Mouse (Mus musculus) liver (tissue): ENCODE data around the gene Rab7b.

Experiments
- DNase-seq: peaks from one replicate; pipeline ENCODE4 v3.0.0-alpha.2; 2020; ENCODE audit warnings: mixed read lengths

Rab7b gene

DNA sequence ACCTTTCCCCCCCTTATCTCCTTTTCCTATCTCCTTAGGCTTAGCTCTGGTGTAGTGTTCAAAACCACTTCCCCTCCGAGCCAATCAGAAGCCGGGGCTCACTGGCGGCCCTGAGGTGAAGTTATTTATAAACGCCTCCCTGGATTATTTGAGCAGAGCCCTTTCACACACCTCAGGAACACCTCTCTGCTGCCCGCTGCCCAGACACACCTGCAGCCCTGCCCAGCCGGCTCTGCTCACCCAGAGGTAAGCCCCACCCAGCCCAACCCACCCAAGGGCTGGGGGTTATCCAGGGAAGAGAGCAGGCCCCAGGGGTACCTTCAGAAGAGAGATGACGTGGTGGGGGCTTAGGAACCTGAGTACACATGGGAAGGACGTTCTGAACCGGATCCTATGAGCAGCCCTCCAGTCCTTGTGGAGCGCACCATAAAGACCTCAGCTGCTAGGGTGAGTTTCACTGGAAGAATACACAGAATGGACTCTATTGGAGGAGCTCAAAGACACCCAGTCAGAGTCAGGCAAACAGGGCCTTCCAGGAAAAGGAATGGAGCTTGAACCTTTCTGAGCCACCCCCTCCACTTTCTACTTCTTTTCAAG lies 55.5 kb downstream of the Rab7b start, which contains the start of gene Slc26a9:
Gene Slc26a9 (plus strand): TSS at position 155 of the 597 bp plus-strand sequence.
- no peak for DNase-seq

DNA sequence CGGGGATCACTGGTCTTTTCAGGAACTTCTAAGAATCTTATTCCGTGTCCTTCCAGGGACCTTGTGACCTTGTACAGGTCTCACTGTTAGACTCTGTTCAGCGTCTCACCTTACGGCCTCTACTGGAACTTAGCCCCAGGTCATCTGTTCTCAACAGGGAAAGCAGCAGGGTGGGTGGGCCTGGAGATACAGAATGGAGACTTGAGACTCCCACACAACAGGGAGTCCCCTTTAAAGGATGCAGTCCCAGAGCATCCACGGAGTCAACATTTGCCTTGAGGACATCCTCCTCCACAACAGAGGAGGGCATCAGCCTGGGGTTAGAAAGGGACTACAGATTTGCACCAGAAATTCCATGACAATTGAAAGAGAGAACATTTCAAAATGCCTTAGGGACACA lies 56.9 kb downstream of the Rab7b start:
- no peak for DNase-seq

DNA sequence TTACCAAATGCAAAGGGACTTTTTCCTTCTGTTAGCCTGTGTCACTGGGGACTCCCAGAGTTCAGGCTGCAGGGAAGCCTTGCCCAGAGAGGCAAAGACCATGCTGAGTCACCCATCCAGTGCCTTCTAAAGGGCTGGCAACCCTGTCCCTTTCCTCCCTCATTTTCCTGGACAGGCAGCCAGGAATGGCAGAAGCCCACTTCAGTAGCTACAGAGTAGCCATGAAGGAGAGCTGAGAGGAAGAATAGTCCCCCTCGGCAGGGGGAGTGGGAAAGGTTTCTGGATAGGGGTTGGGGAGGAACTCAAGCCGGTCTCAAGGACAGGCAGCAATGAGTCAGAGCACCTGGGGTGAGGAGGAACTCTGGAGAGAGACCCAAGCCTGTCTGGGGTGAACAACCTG lies 59.3 kb downstream of the Rab7b start:
- DNase-seq: no peak

DNA sequence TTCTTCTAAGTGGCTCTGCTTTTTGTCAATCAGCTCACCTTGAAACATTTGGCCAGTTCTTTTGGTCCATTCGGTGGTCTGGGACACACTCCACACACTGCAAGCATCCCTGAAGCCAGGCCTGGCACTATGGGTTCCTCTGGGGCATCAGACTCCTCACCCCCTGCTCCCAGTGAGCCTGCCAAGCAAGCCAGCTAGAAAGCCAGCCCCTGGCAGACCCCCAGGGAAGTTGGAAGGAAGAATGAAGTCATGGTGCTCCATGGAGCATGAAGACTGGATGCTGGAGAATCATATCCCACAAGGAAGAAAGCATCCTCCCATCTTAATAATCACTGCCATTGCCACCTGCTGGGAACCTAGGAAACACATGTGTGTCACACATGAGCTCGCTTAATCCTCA lies 60.1 kb downstream of the Rab7b start:
- DNase-seq: no peak

GRCm38 (mm10) chr1:131749706-131750545 lies 61.4 kb downstream of the Rab7b start:
- DNase-seq: no peak

DNA sequence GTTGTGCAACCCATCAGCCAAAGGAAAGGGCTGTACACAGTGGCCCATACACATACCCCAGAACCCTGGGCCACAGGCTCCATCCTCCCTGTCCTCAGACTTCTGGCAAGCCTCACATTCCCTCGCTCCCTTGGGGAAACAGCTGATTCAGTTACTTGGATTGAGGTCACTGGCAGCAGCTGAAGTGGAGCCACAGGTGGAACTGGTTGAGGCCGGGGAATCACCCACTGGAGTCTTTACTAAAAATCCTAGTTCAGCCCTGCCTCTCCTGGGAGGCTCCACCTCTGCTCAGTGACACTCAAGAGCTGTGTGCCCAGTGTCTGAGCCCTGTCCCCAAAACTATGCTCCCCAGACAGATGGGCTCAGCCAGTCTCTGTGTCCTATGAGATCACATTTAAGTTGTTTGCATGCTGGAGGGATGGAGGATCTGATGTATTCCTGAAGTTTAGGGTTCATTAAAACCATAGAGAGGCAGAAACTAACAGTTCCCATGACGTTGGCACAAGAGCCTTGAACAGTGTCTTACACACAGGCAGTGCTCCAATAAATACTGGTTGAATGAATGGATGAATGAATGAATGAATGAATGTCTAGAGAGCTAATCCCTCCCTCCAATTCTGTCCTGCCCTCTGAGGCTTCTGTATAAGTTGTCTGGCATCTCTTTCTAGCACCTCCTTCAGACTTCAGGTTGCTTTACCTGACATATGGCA lies 62.8 kb downstream of the Rab7b start:
- no peak for DNase-seq

GRCm38 (mm10) chr1:131751891-131752311 lies 63.4 kb downstream of the Rab7b start:
- no peak for DNase-seq

- no peak for DNase-seq
Measured at GRCm38 (mm10) chr1:131754212-131754829, 65.8 kb downstream of the Rab7b start.

- no peak for DNase-seq
Measured at GRCm38 (mm10) chr1:131754916-131755315, 66.4 kb downstream of the Rab7b start.

- no peak for DNase-seq
Measured at GRCm38 (mm10) chr1:131757211-131757610, 68.7 kb downstream of the Rab7b start.

- no peak for DNase-seq
Measured at GRCm38 (mm10) chr1:131758796-131759195, 70.3 kb downstream of the Rab7b start.

DNA sequence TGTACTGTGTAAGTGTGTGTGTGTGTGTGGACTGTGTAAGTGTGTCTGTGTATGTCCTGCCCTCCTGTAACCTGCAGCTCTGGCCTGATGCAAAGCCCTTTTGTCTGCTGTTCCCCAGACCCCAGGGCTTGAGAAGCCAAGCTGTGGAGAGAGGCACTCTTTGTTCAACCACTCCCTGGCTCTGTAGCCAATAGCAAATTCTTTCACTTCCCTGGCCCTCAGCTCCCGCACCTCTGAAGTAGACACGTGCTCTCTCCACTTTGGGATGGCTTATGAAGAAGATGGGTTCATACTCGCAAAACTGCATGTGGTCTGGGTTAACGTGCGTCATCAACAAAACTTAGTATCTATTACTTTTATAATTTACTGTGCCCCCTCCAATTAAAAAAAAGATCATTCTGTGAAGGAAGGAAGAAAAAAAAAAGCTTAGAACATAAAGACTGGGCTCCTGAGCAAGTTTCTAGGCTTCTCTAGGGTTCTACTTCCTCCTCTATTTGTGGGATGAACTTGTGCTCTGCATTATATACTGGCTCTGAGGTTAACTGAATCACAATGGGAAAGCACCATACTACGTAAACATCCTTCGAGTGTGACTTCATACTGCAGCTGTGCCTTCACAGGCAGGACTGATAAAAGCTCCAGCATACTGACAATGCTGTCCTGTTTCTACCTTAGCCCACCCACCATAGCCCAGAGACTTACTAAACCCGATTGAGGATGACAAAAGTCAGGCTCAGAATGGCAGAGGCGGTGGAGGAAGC lies 71.4 kb downstream of the Rab7b start:
- no peak for DNase-seq

GRCm38 (mm10) chr1:131760428-131760820 lies 71.9 kb downstream of the Rab7b start:
- DNase-seq: no peak

- DNase-seq: no peak
Measured at GRCm38 (mm10) chr1:131761079-131761831, 72.8 kb downstream of the Rab7b start.

- no peak for DNase-seq
Measured at GRCm38 (mm10) chr1:131763683-131764082, 75.2 kb downstream of the Rab7b start.

GRCm38 (mm10) chr1:131764581-131765338 lies 76.3 kb downstream of the Rab7b start:
- no peak for DNase-seq
